Mouse (Mus musculus): Measurements from ENCODE around the gene Zfp64. TPM values are rescaled to one million over a fixed set of nuclear protein-coding genes. Genes with fewer than 3 reads are reported as not detected.

Zfp64 gene
- polyA plus RNA-seq, 2 experiments from 2014 or later, result 21.8 to 28.2 TPM

Other genes starting within 250 kb of the Zfp64 start
- gene Atp9a, start 213.2 kb downstream of the Zfp64 start, polyA plus RNA-seq (2017; shearing (Covaris generic)), result 1 to 10 TPM; 4.0 to 7.6 TPM
- under 1 TPM in 1 of 2 experiments, not detected in 1; 0.17 TPM for gene Sall4, start 187.6 kb downstream of the Zfp64 start, polyA plus RNA-seq (2017; shearing (Covaris generic))